Mouse (Mus musculus): ENCODE data around the gene Gpd1. TPM values are rescaled to one million over a fixed set of nuclear protein-coding genes. Genes with fewer than 3 reads are reported as not detected.

The Gpd1 gene
- polyA plus RNA-seq, 1 experiment from 2014 or later = 7.3 TPM

DNA sequence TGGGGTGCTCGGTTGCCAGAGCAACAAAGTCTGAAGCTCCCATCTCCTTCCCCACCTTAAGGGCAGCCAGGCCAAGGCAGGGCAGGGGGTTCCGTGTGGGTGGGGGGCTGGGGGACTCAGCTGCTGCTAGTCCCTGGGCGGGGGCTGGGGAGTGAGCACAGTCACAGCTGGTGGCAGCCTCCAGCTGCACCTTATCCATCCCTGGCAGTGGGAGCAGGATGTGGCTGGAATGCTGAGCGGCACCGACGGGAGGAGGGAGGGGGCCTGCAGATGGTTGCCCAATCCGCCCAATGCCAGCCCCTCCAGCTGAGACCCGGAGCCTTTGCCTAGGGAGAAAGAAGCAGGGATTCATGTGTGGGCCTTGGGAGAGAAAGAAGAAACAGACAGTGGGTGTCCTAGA lies 40.2 kb upstream of the Gpd1 start:
- Histone ChIP-seq H3K9ac (ENCODE audit: low read depth, low read length) (no peak overlapping the region), H3K4me1 (ENCODE audit: control insufficient read depth, insufficient read depth, low read length) (no peaks in the 10 kb centered on the region), H3K27ac (replicated peaks; ENCODE audit: low read depth, low read length) (no peak overlapping the region), H3K4me3 (ENCODE audit: low read depth, low read length) (no peak overlapping the region), H3K9me3 (ENCODE audit: control insufficient read depth, low read length) (no peaks in the 10 kb centered on the region), H3K4me2 (ENCODE audit: low read depth, low read length) (no peak overlapping the region), H3K36me3 (ENCODE audit: control insufficient read depth, insufficient read depth, low read length) (no peaks in the 10 kb centered on the region), H3K27me3 (replicated peaks; ENCODE audit: control insufficient read depth, insufficient read depth, low read length) (peaks cover 12% of the 10 kb centered on the region)
- no peak; the same call in 1 of the 2 replicates for ATAC-seq (ENCODE audit: low read depth)
- WGBS = 24% methylated on average over 6 of the region's 8 CpGs
- no peak for DNase-seq (ENCODE audit: low spot score)

DNA sequence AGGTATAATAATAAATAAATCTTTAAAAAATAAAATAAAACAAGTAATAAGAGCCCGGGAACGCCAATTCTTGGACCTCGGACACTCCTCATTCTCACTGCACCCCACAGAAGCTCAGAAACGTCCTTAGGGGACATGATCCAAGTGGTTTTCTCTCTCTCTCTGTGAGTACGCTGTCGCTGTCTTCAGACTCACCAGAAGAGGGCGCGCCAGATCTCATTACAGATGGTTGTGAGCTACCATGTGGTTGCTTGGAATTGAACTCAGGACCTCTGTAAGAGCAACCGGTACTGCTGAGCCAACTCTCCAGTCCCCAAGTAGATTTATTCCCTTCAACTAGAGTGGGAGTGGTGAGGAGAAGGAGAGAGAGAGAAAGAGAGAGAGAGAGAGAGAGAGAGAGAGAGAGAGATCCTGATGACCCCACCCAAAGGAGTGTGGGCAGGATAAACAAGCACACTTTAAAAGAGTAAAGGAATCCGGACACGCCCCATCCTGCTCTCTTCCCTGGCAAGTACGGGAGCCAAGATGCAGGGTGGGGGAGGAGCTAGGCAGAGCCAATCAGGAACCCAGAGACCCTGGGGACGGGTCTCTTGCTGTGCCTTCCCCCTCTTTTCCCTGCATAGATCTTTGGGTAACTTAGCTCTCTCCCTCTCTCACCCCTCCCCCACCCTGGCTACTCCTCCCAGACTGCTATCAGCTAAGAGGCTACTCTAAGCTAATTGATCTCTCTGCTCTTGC lies 39.1 kb upstream of the Gpd1 start:
- peak; percentile 61 for ATAC-seq (ENCODE audit: low read depth)
- Histone ChIP-seq H3K4me2 (ENCODE audit: low read depth, low read length) (no peak overlapping the region), H3K27ac (replicated peaks; ENCODE audit: low read depth, low read length) (no peak overlapping the region), H3K4me3 (ENCODE audit: low read depth, low read length) (no peak overlapping the region), H3K9me3 (ENCODE audit: control insufficient read depth, low read length) (no peaks in the 10 kb centered on the region), H3K27me3 (replicated peaks; ENCODE audit: control insufficient read depth, insufficient read depth, low read length) (peaks cover 11% of the 10 kb centered on the region; the same call in 1 of the 2 replicates), H3K9ac (ENCODE audit: low read depth, low read length) (no peak overlapping the region), H3K4me1 (ENCODE audit: control insufficient read depth, insufficient read depth, low read length) (no peaks in the 10 kb centered on the region), H3K36me3 (ENCODE audit: control insufficient read depth, insufficient read depth, low read length) (no peaks in the 10 kb centered on the region)
- WGBS = 18% methylated on average over 12 of the region's 13 CpGs
- DNase-seq (ENCODE audit: low spot score) = peak; percentile 65

DNA sequence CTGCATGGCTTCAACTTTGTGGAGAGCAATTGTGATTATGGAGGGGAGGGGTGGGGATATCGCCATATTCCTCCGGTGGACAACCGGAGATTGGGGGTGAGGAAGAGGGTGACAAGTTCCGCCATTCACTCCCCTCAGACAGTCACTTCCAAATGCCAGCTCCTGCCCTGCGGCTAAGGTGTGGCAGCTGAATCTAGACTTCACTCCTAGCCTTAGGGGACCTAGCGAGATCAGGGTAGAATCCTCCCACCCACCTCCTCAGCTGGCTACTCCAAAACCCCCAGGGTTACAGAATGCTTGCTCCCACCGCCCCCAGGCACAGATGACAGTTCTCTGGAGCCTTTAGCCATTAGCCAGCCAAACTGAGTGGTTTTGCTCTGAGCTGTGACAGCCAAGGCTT lies 38.3 kb upstream of the Gpd1 start:
- DNase-seq (ENCODE audit: low spot score) (no peak), ATAC-seq (ENCODE audit: low read depth) (no peak)
- Histone ChIP-seq H3K27me3 (replicated peaks; ENCODE audit: control insufficient read depth, insufficient read depth, low read length) (peaks cover 4% of the 10 kb centered on the region; the same call in 1 of the 2 replicates), H3K4me2 (ENCODE audit: low read depth, low read length) (no peak overlapping the region), H3K4me1 (ENCODE audit: control insufficient read depth, insufficient read depth, low read length) (no peaks in the 10 kb centered on the region), H3K4me3 (ENCODE audit: low read depth, low read length) (no peak overlapping the region), H3K9ac (ENCODE audit: low read depth, low read length) (no peak overlapping the region), H3K27ac (replicated peaks; ENCODE audit: low read depth, low read length) (no peak overlapping the region), H3K9me3 (ENCODE audit: control insufficient read depth, low read length) (no peaks in the 10 kb centered on the region), H3K36me3 (ENCODE audit: control insufficient read depth, insufficient read depth, low read length) (no peaks in the 10 kb centered on the region)
- WGBS = 69% methylated on average over 6 of the region's 7 CpGs

DNA sequence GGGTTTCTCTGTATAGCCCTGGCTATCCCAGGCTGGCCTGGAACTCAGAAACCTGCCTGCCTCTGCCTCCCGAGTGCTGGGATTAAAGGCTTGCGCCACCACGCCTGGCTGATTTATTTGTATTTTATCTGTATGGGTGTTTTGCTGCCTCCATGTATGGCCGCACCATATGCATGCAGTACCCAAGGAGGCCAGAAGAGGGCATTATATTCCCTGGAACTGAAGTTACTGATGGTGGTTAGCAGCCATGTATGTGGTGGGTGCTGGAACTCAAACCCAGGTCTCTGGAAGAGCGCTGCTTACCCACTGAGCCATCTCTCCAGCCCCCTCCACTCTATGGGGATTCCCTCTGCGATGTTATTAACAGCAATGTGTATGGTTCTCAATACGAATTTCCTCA lies 34.4 kb upstream of the Gpd1 start:
- Histone ChIP-seq H3K36me3 (ENCODE audit: control insufficient read depth, insufficient read depth, low read length) (no peaks in the 10 kb centered on the region), H3K4me2 (ENCODE audit: low read depth, low read length) (no peak overlapping the region), H3K9ac (ENCODE audit: low read depth, low read length) (no peak overlapping the region), H3K27ac (replicated peaks; ENCODE audit: low read depth, low read length) (no peak overlapping the region), H3K4me3 (ENCODE audit: low read depth, low read length) (no peak overlapping the region), H3K27me3 (replicated peaks; ENCODE audit: control insufficient read depth, insufficient read depth, low read length) (no peaks in the 10 kb centered on the region), H3K4me1 (ENCODE audit: control insufficient read depth, insufficient read depth, low read length) (no peaks in the 10 kb centered on the region), H3K9me3 (ENCODE audit: control insufficient read depth, low read length) (no peaks in the 10 kb centered on the region)
- DNase-seq (ENCODE audit: low spot score) = no peak
- no peak for ATAC-seq (ENCODE audit: low read depth)
- WGBS = 92% methylated on average over 7 of the region's 7 CpGs

DNA sequence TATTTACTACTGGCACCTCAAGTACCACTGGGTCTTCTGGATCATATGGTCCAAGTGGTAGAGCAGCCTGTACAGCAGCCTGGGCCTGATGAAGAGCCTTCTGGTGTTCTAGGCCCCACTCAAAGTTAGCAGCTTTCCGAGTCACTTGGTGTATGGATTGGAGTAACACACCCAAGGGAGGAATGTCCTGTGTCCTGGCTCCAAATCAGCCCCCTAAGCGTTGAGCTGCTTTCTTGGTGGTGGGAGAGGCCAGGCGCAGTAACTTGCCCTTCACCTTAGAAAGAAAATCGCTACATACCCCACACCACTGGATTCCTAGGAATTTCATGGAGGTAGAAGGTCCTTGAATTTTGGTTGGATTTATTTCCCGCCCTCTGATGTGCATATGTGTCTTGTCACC lies 33.2 kb upstream of the Gpd1 start:
- Histone ChIP-seq H3K9ac (ENCODE audit: low read depth, low read length) (no peak overlapping the region), H3K27me3 (replicated peaks; ENCODE audit: control insufficient read depth, insufficient read depth, low read length) (no peaks in the 10 kb centered on the region), H3K27ac (replicated peaks; ENCODE audit: low read depth, low read length) (no peak overlapping the region), H3K4me3 (ENCODE audit: low read depth, low read length) (no peak overlapping the region), H3K4me1 (ENCODE audit: control insufficient read depth, insufficient read depth, low read length) (no peaks in the 10 kb centered on the region), H3K9me3 (ENCODE audit: control insufficient read depth, low read length) (no peaks in the 10 kb centered on the region), H3K4me2 (ENCODE audit: low read depth, low read length) (no peak overlapping the region), H3K36me3 (ENCODE audit: control insufficient read depth, insufficient read depth, low read length) (no peaks in the 10 kb centered on the region)
- DNase-seq (ENCODE audit: low spot score) (no peak), ATAC-seq (ENCODE audit: low read depth) (no peak)
- 91% methylated on average over 5 of the region's 5 CpGs for WGBS

DNA sequence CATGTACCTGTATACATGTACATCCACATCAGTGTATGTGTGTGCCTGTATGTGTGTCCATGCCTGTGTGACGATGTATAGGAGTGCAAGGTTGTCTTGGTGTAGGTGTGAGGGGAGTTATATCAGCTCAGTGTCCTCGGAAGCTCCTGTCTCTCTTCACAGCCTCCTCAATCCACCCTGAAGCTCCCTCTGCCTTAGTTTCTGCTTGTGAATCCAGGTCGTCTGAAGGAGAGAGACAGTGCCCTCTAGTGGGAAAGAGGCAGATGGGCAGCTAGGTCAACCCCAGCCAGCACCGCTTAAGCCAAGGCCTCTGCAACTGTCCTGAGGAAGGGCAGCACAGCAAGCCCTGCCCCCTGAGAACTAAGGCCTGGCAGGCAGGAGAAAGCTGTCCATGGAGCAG lies 28.6 kb upstream of the Gpd1 start:
- Histone ChIP-seq H3K36me3 (ENCODE audit: control insufficient read depth, insufficient read depth, low read length) (no peaks in the 10 kb centered on the region), H3K9me3 (ENCODE audit: control insufficient read depth, low read length) (no peaks in the 10 kb centered on the region), H3K9ac (ENCODE audit: low read depth, low read length) (no peak overlapping the region), H3K27me3 (replicated peaks; ENCODE audit: control insufficient read depth, insufficient read depth, low read length) (no peaks in the 10 kb centered on the region), H3K4me3 (ENCODE audit: low read depth, low read length) (no peak overlapping the region), H3K4me2 (ENCODE audit: low read depth, low read length) (no peak overlapping the region), H3K4me1 (ENCODE audit: control insufficient read depth, insufficient read depth, low read length) (no peaks in the 10 kb centered on the region), H3K27ac (replicated peaks; ENCODE audit: low read depth, low read length) (no peak overlapping the region)
- 4% methylated on average over 4 of the region's 4 CpGs for WGBS
- DNase-seq (ENCODE audit: low spot score) (peak; percentile 77), ATAC-seq (ENCODE audit: low read depth) (peak; percentile 69)

DNA sequence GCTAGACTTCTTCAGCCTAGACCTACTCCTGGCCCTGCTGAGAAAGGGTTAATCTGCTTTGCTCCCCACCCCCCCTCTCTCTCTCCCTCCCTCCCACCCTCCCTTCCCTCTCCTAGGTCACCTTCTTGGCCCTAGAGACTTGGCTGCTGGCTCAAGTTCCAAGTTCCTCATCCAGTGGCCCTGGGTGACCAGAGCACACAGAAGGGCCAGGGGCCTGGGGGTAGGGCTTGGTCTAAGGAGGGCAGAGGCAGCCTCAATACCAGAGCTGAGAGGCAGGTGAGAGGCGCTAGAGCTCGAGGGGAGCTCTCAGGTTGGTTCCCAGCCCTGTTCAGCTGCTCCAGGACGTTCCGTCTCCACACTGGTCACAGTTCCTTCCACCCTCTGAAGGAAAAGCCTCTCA lies 26.4 kb upstream of the Gpd1 start:
- Histone ChIP-seq H3K9ac (ENCODE audit: low read depth, low read length) (no peak overlapping the region), H3K4me3 (ENCODE audit: low read depth, low read length) (no peak overlapping the region), H3K27ac (replicated peaks; ENCODE audit: low read depth, low read length) (no peak overlapping the region), H3K4me1 (ENCODE audit: control insufficient read depth, insufficient read depth, low read length) (no peaks in the 10 kb centered on the region), H3K4me2 (ENCODE audit: low read depth, low read length) (no peak overlapping the region), H3K27me3 (replicated peaks; ENCODE audit: control insufficient read depth, insufficient read depth, low read length) (no peaks in the 10 kb centered on the region), H3K9me3 (ENCODE audit: control insufficient read depth, low read length) (no peaks in the 10 kb centered on the region), H3K36me3 (ENCODE audit: control insufficient read depth, insufficient read depth, low read length) (no peaks in the 10 kb centered on the region)
- ATAC-seq (ENCODE audit: low read depth) = no peak
- 9% methylated on average over 4 of the region's 4 CpGs for WGBS
- no peak for DNase-seq (ENCODE audit: low spot score)

DNA sequence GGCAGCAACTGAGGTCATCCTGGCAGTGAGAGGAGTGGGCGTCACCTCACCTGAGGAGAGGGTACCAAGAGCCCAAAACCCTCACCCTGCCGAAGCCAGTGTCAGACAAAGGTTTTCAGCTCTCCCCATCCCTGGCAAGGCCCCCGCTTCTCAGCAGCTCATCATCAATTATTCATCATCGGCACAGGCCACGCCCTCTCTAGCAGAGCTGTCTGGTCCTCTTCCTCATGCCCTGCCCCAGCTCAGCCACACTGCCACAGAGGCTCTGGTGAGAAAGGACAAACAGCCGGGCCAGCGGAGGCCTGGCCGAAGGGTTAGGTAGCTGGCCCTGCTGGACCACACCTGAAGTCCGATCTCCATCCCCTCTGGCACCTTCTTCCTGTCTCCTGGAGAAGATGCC lies 25.3 kb upstream of the Gpd1 start:
- no peaks in the 10 kb centered on the region for H3K9me3 ChIP-seq (ENCODE audit: control insufficient read depth, low read length)
- DNase-seq (ENCODE audit: low spot score) = no peak
- no peak overlapping the region for H3K4me2 ChIP-seq (ENCODE audit: low read depth, low read length)
- WGBS = 59% methylated on average over 5 of the region's 9 CpGs
- no peak for ATAC-seq (ENCODE audit: low read depth)
- no peak overlapping the region for H3K4me3 ChIP-seq (ENCODE audit: low read depth, low read length)
- H3K27ac ChIP-seq (replicated peaks; ENCODE audit: low read depth, low read length) = no peak overlapping the region
- H3K9ac ChIP-seq (ENCODE audit: low read depth, low read length) = no peak overlapping the region
- H3K4me1 ChIP-seq (ENCODE audit: control insufficient read depth, insufficient read depth, low read length) = no peaks in the 10 kb centered on the region
- no peaks in the 10 kb centered on the region for H3K36me3 ChIP-seq (ENCODE audit: control insufficient read depth, insufficient read depth, low read length)
- H3K27me3 ChIP-seq (replicated peaks; ENCODE audit: control insufficient read depth, insufficient read depth, low read length) = no peaks in the 10 kb centered on the region

DNA sequence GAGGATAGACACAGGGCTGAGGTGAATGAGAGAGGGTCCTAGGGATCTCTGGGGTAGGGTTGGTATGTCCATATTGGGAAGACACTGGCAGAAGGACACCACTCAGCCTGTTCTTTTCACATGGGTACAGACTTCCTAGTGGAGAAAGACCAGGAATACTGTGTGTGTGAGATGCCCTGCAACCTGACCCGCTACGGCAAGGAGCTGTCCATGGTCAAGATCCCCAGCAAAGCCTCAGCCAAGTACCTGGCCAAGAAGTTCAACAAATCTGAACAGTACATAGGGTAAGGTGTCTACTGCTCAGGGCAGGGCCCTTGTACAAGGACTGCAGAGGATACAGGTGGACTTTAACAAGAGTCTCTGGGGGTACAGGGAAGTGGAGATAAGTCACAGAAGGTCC lies 20.0 kb upstream of the Gpd1 start:
- Histone ChIP-seq H3K9me3 (ENCODE audit: control insufficient read depth, low read length) (no peaks in the 10 kb centered on the region), H3K4me2 (ENCODE audit: low read depth, low read length) (no peak overlapping the region), H3K27me3 (replicated peaks; ENCODE audit: control insufficient read depth, insufficient read depth, low read length) (no peaks in the 10 kb centered on the region), H3K27ac (replicated peaks; ENCODE audit: low read depth, low read length) (no peak overlapping the region), H3K4me3 (ENCODE audit: low read depth, low read length) (no peak overlapping the region), H3K9ac (ENCODE audit: low read depth, low read length) (no peak overlapping the region), H3K36me3 (ENCODE audit: control insufficient read depth, insufficient read depth, low read length) (no peaks in the 10 kb centered on the region), H3K4me1 (ENCODE audit: control insufficient read depth, insufficient read depth, low read length) (no peaks in the 10 kb centered on the region)
- ATAC-seq (ENCODE audit: low read depth) (no peak), DNase-seq (ENCODE audit: low spot score) (no peak)
- 0% methylated on average over 2 of the region's 2 CpGs for WGBS

All from embryonic facial prominence, embryonic 14.5 days (tissue).